Mouse (Mus musculus) spleen, postnatal 36 days (tissue): ENCODE measurements around the gene Echdc1.
A peak's percentile ranks its signal among the peaks of the same experiment; 100 is the strongest.
"Not testable (repeated sequence)": the region's sequence is repeated elsewhere in the genome, so short reads cannot be mapped to it uniquely, and the experiment has no call there.

ENCODE experiments used
- DNase-seq, 2 experiments: peaks; one replicate each; pipeline ENCODE4 v3.0.0; 2022; ENCODE audit warnings: low spot score in 2 of 2, mixed read lengths in 1 of 2

The Echdc1 gene

DNA sequence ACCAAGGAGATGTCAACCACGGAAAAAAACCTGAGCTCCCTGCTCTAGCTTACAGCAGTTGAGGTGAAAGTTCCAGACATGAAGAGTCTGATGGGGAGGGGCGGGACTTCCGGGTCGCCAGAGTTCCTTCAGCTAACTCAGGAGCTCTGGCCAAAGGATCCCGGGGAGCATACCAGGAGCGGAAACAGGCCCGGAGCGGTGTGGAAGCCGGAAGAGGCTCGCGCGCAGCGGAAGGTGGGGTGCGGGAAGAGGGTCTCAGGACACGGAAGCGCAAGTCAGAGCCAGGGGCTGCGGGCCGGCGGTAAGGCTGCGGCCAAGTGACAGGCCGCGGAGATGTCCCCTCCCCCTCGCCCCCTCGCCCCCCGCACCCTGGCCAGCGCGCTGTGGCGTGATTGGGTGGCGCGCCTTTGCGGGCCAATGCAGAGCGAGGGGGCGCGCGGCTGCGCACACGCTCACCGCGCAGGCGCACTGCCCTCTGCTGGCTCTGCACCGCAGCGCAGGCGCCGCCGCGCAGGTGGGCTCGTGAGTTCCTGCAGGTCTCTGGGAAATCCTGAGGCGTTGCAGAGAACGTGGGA lies at the start of gene Echdc1:
Gene Echdc1, plus strand, starts transcription at position 103 of the 575 bp plus-strand sequence.
- peak; percentile 79 to 80 for DNase-seq

DNA sequence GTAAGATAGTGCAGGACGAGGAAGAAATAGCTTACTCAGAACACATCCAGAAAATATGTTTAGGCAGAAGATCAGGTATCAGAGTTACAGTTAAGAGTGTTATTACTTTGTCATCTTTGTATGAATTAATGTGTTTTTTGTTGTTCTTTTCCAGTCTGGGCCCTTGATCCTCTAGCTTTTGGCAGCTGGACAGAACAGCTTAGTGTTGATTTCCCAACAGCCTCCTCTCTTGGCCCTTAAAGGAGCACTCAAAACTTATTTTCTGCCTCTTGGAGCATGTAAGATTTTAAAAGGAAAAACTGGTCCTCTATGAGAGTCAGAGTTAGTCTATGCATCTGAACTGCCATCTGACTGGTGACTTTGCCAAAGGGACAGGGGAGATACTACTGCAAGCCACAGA lies 31.2 kb upstream of the Echdc1 start:
- DNase-seq, result no peak

DNA sequence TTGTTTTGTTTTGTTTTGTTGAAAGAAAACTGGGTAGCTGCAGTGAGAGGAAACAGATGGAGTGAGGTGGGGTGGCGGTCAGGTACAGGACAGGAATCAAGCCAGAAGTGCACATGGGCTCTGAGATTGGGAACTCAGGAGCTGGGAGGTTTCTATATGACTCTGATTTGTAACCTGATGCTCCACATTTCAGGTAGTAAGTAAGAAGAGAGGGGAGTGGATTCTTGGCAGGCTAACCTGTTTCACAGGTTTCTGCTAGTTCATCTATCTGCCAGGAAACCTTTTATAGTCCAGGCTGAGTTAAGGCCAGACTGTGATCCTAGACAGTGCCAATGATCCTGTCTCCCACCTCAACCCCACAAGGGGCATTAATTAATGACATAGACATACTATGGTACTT lies 27.2 kb upstream of the Echdc1 start:
- no peak for DNase-seq

DNA sequence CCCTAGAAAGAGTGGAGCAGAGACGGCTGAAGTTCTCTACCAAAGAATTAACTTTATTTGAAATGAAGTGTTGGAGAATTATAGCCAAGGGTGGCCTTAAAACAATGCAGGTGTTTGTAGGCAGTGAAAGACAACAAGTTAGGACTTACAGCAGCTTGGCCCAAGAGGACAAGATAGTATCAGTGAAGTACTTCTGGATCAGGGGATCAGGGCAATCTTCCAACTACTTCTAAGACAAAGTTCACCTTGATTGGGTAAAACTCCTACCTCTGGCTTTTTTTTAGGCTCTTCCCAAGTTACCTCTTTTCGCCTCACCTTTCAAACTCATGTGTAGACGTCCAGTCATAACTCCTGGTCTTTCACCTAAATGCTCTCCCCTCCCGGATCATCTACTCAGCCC lies 10.7 kb upstream of the Echdc1 start:
- DNase-seq, result no peak

DNA sequence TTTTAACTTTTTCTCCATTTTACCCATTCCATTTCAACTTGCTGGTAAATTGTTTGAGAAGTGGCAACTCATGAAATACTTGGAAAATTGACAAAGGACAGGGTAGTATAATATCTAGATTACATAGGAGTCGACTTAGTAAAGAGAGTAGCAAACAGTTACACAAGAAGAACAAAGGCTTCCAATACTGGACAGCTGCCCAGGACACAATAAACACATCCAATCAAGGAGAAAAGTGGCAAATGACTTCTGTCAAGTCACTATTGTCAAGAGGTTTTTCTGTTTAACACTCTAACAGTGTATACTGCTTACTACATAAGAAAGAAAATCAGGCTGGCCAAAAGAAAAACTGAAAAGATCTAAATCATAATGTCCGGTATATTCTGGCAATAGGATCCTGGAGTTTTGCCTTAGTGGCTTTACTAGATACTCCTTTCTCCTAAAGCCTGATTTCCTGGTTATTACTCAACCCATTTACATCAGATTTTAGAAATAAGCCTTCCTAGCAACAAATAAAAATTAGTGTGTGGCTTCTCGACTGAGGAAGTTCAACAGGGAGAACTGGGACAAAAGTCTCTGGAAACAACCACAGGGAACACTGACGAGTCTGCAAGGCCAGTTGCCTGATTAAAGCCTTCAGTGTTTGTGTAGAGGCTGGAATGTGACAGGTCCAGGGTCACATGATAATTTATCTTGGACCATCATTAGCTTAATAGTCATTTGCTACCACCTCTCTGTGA lies 1.3 kb upstream of the Echdc1 start:
- no peak for DNase-seq

DNA sequence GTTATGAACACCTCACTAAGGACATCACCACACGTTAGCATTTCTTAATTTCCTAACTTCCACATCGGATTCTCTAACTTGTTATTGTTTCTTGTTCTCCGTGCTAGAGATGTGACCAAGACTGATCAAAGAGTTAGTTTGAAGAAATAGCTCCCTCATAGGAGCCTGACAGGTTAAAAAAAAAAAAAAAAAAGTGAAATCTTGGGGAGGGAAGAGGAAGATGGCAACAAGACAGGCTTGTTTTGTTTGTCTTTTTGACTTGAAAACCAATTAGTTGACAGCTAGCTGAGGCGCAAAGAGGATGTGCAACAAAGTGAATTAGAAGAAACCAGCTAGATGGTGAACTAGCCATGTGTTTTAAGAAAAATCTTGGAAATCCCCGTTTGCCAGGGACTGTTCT lies 939 bp downstream of the Echdc1 start:
- DNase-seq, result no peak

DNA sequence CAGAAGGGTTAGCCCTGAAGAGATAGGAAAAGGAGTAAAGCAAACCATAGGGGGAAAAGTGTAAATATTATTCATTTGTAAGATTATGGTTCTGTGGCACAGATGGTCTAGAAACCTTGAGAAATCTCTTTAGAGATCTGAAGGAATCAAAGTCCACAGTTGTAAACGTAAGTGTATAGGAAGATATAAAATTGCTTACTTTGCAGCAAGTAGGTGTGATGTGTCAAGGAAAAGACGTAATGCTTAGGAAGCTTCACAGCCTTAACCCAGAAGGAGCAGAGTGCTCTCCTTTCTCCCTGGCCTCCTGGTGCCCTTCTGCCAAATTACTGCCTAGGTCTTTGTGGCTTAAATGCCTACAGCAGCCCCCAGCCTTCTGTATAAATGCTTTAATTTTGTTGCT lies 11.9 kb downstream of the Echdc1 start:
- DNase-seq, result no peak

DNA sequence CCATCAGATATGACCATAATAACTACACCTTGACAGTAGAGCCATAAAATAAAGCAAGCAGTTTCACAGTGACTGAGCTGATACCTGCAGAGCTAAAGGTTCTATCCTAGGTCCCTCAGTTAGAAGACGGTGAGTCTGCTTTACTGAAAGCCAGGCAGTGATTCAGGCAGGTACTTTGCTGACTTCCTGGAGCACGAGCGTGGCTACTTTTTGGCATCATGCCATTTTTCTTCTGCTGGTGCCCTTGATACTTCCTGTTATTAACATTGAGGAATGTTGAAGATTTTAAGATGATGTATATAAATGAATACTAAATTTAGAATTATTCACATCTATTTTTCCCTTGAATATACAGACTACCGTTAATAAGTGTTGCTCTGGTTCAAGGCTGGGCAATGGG lies 20.9 kb downstream of the Echdc1 start:
- no peak for DNase-seq

DNA sequence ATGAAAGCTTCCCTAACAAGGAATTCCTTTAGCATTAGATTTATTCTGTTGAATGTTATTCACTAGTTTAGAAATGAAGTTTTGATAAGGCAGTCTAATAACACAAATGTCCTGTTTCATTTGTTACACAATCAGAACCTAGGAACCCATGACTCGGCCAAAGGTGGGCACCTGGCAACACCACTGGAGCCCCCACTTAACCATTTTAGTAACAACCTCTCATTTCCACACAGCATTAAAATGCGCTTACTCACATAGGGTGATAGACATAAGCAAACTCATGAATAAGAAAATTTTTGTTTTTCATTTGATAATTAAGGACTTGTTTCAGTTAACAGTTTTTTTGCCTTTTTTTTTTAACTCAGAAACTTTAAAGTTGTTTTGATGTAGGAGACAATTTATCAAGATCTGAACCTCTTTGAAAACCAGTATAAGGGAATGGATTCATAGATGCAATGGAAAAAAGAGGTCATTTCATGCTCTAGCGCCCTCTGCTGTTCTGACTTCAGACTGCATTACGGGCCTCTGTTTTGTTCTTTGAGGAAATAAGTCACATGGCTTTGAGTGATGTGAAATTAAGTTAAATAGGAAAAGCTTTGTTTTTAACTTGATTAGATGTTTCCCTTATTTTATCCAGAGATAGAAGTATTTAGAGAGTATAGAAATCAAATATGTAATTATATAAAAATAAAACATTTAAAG lies 25.5 kb downstream of the Echdc1 start:
- DNase-seq, result peak; percentile 36 to 54

DNA sequence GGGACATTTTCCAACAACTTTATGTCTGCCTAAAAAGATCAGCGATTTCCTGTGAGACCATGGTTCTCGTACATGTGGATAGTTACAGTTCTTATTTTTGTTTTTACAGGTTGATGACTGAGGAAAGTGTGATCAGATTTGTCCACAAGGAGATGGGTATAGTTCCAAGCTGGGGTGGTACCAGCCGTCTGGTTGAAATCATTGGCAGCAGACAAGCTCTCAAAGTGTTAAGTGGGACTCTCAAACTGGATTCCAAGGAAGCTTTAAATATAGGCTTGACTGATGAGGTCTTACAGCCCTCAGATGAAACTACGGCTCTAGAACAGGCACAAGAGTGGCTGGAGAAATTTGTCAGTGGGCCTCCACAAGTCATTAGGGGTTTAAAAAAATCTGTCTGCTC lies 31.3 kb downstream of the Echdc1 start:
- no peak for DNase-seq

DNA sequence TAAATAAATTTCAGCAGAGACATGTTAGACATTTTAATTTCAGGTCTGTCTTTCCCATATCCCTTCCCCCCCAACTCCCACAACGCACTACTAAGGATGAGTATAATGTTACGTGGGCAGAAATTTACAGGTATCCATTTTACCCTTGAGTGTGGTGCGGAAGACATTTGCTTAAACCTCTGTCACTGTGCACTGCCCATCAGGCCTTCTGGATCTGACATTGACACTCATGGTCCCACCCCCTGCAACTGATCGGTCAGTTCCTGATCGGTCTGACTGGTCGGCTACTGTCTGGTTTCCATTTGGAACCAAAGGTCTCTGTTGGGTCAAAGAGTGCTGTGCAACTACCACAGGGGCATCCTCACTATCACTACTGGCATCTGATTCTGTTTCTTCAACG lies 33.7 kb downstream of the Echdc1 start:
- DNase-seq, result no peak

DNA sequence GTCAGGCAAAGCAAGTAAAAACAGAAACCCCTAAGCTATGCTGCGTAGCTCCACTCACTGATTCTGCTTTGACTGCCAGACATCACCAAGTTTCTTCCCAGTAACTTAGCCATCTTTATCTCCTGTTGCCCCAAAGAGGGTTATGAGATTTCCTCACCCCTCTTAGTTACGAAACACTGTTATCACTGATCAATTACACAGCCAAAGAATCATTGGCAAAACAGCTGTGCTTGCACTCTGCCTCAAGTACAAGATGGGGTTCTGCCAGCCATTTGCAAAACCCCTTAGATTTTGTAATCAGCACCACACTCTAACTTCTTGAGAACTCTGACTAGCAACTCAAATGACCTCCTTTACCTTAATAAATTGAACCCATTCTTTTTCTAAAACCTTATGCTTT lies 38.5 kb downstream of the Echdc1 start:
- DNase-seq, result no peak

DNA sequence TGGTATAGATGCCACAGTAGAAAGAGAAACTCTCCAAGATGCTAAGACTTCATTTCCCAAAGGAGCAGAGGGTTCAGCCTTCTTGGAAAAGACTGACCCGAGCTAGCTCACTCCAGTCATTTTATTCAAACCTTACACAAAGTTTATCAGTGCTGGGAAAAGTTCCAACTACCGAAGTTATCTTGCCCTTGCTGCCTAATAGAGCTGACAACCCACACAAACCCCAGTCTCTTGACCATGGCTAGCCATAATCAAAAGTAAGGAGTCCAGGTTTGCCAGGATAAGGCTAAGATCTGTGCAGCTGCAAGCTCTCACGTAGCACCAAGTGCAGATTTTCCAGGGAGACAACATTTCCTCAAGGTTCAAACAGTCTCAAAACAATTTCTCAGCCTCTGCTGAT lies 39.6 kb downstream of the Echdc1 start:
- DNase-seq, result no peak

DNA sequence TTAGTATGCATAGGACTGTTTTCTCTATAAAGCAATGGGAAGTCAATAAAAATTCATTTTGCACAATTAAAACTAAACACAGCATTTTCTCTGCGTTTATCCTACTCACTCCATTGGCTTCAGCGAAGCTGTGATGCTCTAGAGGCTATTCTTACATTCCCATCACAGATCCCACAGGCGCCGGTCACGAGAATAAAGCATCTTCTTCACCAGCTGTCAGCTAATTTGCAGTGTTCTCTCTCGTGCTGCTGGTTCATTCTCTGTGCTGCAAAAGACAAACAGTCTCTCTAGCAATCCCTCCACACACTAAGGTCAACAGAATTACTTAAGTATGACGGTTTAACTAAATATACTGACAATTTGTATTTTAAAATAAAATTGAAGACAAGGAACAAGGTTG lies 41.2 kb downstream of the Echdc1 start:
- DNase-seq, result no peak

DNA sequence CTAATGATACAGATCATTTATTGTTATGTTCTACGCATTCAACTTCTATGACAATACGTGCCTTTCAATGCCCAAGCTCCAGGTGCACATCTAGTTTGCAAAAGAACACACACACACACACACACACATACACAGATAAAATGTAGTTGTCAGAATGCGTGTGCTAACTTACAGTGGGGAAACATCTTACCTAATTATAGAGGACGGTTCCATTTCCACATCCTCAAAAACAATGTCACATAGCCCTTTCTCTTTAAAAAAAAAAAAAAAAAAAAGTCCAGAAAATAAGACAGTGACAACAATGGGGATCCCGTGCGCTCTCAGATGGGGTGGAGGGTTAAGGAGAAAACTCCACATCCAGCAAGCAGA lies 48.1 kb downstream of the Echdc1 start:
- DNase-seq, result no peak

DNA sequence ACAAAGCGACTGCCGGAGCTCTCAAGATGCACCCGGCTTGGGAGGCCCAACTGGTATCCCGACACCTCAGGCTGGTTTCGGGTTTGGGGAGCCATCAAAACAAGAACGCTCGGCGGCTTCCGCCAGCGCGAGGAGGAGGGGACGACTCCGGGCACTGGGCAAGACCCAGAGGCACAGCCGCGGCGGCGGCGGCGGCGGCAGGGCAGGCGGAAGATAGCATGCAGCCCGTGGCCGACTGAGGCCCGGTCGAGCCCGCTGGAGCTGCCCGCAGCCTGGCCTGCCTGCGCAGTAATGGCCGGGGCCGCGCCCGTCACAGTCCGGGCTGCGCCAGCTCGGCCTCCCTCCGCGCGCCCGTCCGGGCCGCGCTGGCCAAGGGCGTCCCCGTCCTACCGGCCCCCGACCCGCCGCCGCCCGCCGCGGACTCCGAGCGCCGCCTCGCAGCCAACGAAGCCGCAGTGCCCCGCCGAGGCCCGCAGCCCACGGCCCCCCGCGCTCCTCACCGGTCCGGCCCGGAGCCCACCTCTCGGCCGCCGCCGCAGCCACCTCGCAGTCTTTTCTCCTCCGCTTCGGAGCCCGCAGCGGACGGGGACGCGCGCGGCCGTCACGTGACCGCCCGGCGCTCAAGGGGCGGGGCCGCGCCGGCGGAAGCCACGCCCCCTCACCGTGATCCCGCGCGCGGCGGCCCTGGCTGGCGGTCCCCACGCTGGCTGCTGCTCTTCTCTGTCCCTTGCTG lies 48.7 kb downstream of the Echdc1 start:
- peak; percentile 83 to 87 for DNase-seq

DNA sequence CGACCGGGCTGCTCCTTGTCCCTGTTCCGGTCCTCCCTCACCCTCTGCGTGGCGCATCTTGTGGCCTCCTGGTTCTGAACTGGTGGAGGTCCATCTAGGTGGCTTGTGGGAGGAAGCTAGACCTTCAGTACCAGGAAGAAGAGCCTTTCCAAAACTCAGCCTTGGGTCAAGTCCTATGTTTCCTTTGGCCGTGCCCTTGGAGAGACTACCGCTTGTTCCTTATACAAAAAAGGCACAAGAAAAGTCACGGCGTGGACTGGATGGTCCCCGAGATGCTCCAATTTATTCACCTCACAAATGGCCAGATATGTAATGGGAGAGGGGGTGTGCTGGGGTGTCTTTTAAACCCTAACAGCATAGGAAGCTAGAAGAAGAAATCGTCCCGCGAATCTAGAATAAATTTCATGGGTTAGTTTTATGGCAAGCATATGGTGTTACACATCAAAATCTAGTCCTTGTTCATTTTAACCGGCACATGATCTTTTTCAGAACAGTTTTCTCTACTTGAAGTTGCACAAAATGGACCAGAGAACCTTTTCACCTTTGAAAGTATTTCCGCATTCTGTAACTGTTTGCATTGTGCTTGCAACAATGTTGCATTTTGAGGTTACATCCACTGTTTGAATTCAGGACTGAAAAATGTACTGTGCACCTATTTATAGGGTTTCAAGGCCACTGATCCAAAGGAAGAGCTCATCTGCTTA lies 49.4 kb downstream of the Echdc1 start, which contains the start of gene Rnf146:
Gene Rnf146, minus strand, starts transcription at position 246 of the 704 bp plus-strand sequence.
- no peak for DNase-seq

DNA sequence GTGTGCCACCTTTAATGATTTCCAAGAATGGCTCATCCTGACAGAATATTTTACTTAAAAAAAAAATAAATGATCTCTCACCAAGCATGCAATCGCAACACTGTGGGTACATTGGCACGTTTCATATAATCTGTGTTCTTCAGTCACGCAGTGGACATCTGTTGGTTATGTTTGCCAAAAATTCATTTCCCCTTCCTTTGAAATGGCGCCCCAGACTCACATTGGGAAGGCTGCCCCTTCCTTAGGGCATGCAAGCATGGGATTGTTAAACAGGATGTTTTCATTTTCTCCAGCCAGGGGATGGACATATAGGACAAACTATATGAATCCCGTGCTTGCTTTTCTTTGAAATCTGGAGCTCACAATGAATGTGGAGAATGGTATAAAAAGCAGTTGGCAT lies 61.1 kb downstream of the Echdc1 start:
- no peak for DNase-seq

DNA sequence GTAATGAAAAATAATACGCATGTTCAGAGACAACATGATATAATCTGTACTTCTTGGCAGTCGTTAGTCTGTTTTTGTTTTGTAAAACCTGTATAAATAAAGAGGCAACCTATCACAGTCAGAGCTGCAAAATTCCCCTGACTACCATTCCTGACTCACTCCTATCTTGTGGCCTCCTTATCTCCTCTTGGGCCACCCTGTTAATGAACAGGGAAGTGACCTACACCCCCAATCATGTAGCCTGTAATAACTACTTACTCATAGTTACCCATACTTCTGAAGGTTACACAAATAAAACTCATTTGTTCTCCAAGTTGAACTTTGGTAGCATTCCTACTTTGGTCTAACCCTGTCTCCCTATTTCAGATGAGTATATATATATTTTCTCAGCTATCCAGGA lies 68.6 kb downstream of the Echdc1 start:
- no peak for DNase-seq

DNA sequence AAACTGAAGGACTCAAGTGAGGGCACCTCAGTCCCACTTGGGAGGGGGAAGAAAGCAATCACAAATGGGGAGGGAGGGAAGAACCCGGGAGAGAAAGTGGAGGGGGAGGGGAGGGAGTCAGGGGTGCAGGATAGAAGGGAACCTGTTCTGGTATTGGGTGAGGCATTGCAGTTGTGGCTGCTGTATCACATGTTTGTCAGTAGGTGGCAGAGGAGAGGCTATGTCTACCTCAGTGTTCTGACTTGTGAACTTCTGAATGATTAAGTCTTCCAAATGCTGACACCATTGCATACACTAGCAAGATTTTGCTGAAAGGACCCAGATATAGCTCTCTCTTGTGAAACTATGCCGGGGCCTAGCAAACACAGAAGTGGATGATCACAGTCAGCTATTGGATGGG lies 81.9 kb downstream of the Echdc1 start:
- DNase-seq, result not testable (repeated sequence)
